In the genomic region with DNA sequence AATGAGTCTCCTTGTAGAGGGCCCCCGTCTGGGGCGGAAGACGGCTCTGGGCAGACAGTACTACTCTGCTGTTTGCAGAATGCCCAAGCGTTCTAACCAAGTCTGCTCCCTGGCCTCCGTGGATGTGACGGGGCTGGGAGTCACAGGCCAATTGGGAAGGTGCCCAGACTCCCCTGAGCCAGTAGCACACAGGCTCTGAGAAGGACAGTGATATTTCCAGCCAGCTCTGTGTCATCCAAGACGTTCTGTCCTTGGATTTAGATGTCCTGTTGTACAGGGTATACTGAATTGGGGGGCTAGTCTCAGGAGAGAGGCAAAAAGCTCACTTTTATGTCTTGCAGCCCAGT, we compare ENCODE assay signal across 10 mouse cellular contexts. TPM values are rescaled to one million over a fixed set of nuclear protein-coding genes. Genes with fewer than 3 reads are reported as not detected.
A peak's percentile ranks its signal among the peaks of the same experiment; 100 is the strongest.
DNase-seq lines count a peak whose midpoint lies in the region; ATAC-seq and TF ChIP-seq lines count a peak whose summit lies in the region.
"Had no signal": no experiment of that assay in that cellular context is flagged by ENCODE, and none has a peak within 500 bp of the region (broad histone marks: within the 10 kb centered on the region; RNA-seq: fewer than 3 reads in every experiment).

No protein-coding gene starts in this region.

- H3K9me3 ChIP-seq in heart, embryonic 11.5 days (replicated peaks; ENCODE audit: control insufficient read depth, low read length) = no peaks in the 10 kb centered on the region
- no peaks in the 10 kb centered on the region for H3K9me3 ChIP-seq in midbrain, postnatal 0 days (ENCODE audit: low read length)
- H3K9me3 ChIP-seq in midbrain, embryonic 13.5 days = no peaks in the 10 kb centered on the region
- no peaks in the 10 kb centered on the region for H3K9me3 ChIP-seq in limb, embryonic 15.5 days

- no peak for ATAC-seq in heart, embryonic 11.5 days (replicated peaks; ENCODE audit: insufficient number of reproducible peaks, low FRiP score, low TSS enrichment)
- ATAC-seq in midbrain, postnatal 0 days (ENCODE audit: low FRiP score) = no peak
- ATAC-seq in midbrain, embryonic 13.5 days = no peak
- ATAC-seq in limb, embryonic 15.5 days (ENCODE audit: insufficient number of reproducible peaks, low FRiP score, low TSS enrichment, low read depth) = no peak
- ATAC-seq: CD4-positive, CD25-positive, alpha-beta regulatory T cell, adult 4 months had no signal

- no peaks in the 10 kb centered on the region for H3K27me3 ChIP-seq in heart, embryonic 11.5 days (ENCODE audit: control insufficient read depth, insufficient read depth, low read length)
- H3K27me3 ChIP-seq in midbrain, postnatal 0 days (ENCODE audit: insufficient read depth, low read length) = no peaks in the 10 kb centered on the region
- no peaks in the 10 kb centered on the region for H3K27me3 ChIP-seq in midbrain, embryonic 13.5 days
- H3K27me3 ChIP-seq in limb, embryonic 15.5 days = no peaks in the 10 kb centered on the region

- 55% methylated on average over 7 of the region's 7 CpGs for WGBS in heart, embryonic 11.5 days (ENCODE audit: insufficient replicate concordance)
- 40% methylated on average over 7 of the region's 7 CpGs for WGBS in midbrain, postnatal 0 days
- 39% methylated on average over 7 of the region's 7 CpGs for WGBS in midbrain, embryonic 13.5 days
- 56% methylated on average over 7 of the region's 7 CpGs for WGBS in limb, embryonic 15.5 days

- H3K4me1 ChIP-seq in heart, embryonic 11.5 days (ENCODE audit: control insufficient read depth, insufficient read depth, low read length) = peaks cover 14% of the 10 kb centered on the region
- no peaks in the 10 kb centered on the region for H3K4me1 ChIP-seq in midbrain, postnatal 0 days (ENCODE audit: insufficient read depth, low read length)
- peaks cover 31% of the 10 kb centered on the region for H3K4me1 ChIP-seq in midbrain, embryonic 13.5 days (replicated peaks)
- H3K4me1 ChIP-seq in limb, embryonic 15.5 days = peaks cover 57% of the 10 kb centered on the region

- no peak for TF ChIP-seq CTCF in midbrain, postnatal 0 days (IDR thresholded peaks at IDR 0.05)

- no peak overlapping the region for H3K27ac ChIP-seq in heart, embryonic 11.5 days (ENCODE audit: low read depth, low read length)
- H3K27ac ChIP-seq in midbrain, postnatal 0 days (ENCODE audit: low read depth, low read length) = no peak overlapping the region
- no peak overlapping the region for H3K27ac ChIP-seq in midbrain, embryonic 13.5 days
- H3K27ac ChIP-seq in limb, embryonic 15.5 days = peak overlapping the region; percentile 50; the same call in 1 of the 2 replicates

- DNase-seq in heart, adult 18-20 months = peak; percentile 69 to 76
- peak; percentile 18 for DNase-seq in midbrain, postnatal 0 days (ENCODE audit: low spot score)
- peak; percentile 54 for DNase-seq in gastrocnemius, postnatal 14 days
- DNase-seq in thymus, postnatal 0 days (ENCODE audit: low spot score) = no peak
- no peak for DNase-seq in cerebellum, adult 9-10 months
- DNase-seq: layer of hippocampus, adult 9-11 months had no signal

- H3K36me3 ChIP-seq in heart, embryonic 11.5 days (ENCODE audit: control insufficient read depth, insufficient read depth, low read length) = peaks cover 6% of the 10 kb centered on the region; the same call in 1 of the 2 replicates
- H3K36me3 ChIP-seq in midbrain, postnatal 0 days (ENCODE audit: insufficient read depth, low read length) = peaks cover 10% of the 10 kb centered on the region; the same call in 1 of the 2 replicates
- H3K36me3 ChIP-seq in midbrain, embryonic 13.5 days = peaks cover 30% of the 10 kb centered on the region
- peaks cover 21% of the 10 kb centered on the region for H3K36me3 ChIP-seq in limb, embryonic 15.5 days

- no peak overlapping the region for H3K9ac ChIP-seq in heart, embryonic 11.5 days (ENCODE audit: low read depth, low read length)
- 0 out of 2 replicates have a peak overlapping the region, but pooled peaks have one; percentile 13 for H3K9ac ChIP-seq in midbrain, postnatal 0 days (replicated peaks; ENCODE audit: low read length, poor library complexity, severe bottlenecking)
- no peak overlapping the region for H3K9ac ChIP-seq in midbrain, embryonic 13.5 days (replicated peaks)
- no peak overlapping the region for H3K9ac ChIP-seq in limb, embryonic 15.5 days

- intact Hi-C loops in gastrocnemius, postnatal 14 days (cut with DNase I; ENCODE audit: low total_unique reads) = no loop called here

- no peak overlapping the region for H3K4me3 ChIP-seq in heart, embryonic 11.5 days (ENCODE audit: low read depth, low read length)
- no peak overlapping the region for H3K4me3 ChIP-seq in midbrain, postnatal 0 days (ENCODE audit: low read depth, low read length)
- no peak overlapping the region for H3K4me3 ChIP-seq in midbrain, embryonic 13.5 days (replicated peaks)
- H3K4me3 ChIP-seq in limb, embryonic 15.5 days = no peak overlapping the region

- no peak overlapping the region for H3K4me2 ChIP-seq in heart, embryonic 11.5 days
- H3K4me2 ChIP-seq in midbrain, postnatal 0 days (ENCODE audit: low read depth, low read length, poor library complexity, severe bottlenecking) = no peak overlapping the region
- no peak overlapping the region for H3K4me2 ChIP-seq in midbrain, embryonic 13.5 days (replicated peaks)
- no peak overlapping the region for H3K4me2 ChIP-seq in limb, embryonic 15.5 days

RNA-seq across cellular contexts. Expression of a gene that starts 36.6 kb away (rescaled TPM):
- 1 to 10 TPM; 8.1 to 8.3 TPM for total RNA-seq in heart, adult 18-20 months (2021)
- polyA plus RNA-seq in heart, embryonic 11.5 days (2014; fragmentation: Nextera tagmentation; extraction: Ambion mirVana) = 0.89 and 1.3 TPM in 2 replicates
- total RNA-seq in midbrain, postnatal 0 days (2014; rRNA removed) = 24.1 and 26.5 TPM in 2 replicates
- polyA plus RNA-seq in midbrain, postnatal 0 days (2015; fragmentation: Nextera tagmentation; extraction: Ambion mirVana) = 1.9 and 2.4 TPM in 2 replicates
- polyA plus RNA-seq in midbrain, embryonic 13.5 days (2015; fragmentation: Nextera tagmentation; extraction: Ambion mirVana) = 7.0 and 11.4 TPM in 2 replicates
- 1 to 10 TPM; 8.2 to 8.6 TPM for total RNA-seq in gastrocnemius, postnatal 14 days (2021)
- 6.3 and 8.7 TPM in 2 replicates for polyA plus RNA-seq in limb, embryonic 15.5 days (2015; fragmentation: Nextera tagmentation; extraction: Ambion mirVana)
- 0.87 and 0.92 TPM in 2 replicates for polyA plus RNA-seq in thymus, postnatal 0 days (2015; fragmentation: Nextera tagmentation; extraction: Ambion mirVana)
- polyA plus RNA-seq: CD4-positive, CD25-positive, alpha-beta regulatory T cell, adult 4 months had no signal

Comparison
In these comparisons a context has a peak if more than half of its experiments do, and no peak if none do; other contexts are left out.
1. DNase-seq: peak in heart, adult 18-20 months (2 of 2), midbrain, postnatal 0 days (single experiment) and gastrocnemius, postnatal 14 days (single experiment); none in thymus, postnatal 0 days (single experiment) and cerebellum, adult 9-10 months (single experiment).